Mouse (Mus musculus) erythroblast, embryonic 14.5 days (primary cell): Measurements from ENCODE around the gene Filip1l.

Experiments used
- GATA1 ChIP-seq: IDR thresholded peaks from 2 replicates; pipeline ENCODE4 v1.6.1; 2012; ENCODE audit warnings: low read length, inconsistent platforms, mixed read lengths
- TAL1 ChIP-seq: IDR thresholded peaks from 3 replicates; pipeline ENCODE4 v1.6.1; 2012; ENCODE audit warnings: low read length, inconsistent platforms, mixed read lengths

- TF ChIP-seq GATA1: no peak
- TF ChIP-seq TAL1: no peak
Observed at GRCm38 (mm10) chr16:57419881-57420280, 67.0 kb downstream of the Filip1l start.
